Mouse (Mus musculus): ENCODE data around the gene Map2. TPM values are rescaled to one million over a fixed set of nuclear protein-coding genes. Genes with fewer than 3 reads are reported as not detected.

Map2 gene
- polyA plus RNA-seq, 2 experiments = 12.5 to 20.4 TPM

DNA sequence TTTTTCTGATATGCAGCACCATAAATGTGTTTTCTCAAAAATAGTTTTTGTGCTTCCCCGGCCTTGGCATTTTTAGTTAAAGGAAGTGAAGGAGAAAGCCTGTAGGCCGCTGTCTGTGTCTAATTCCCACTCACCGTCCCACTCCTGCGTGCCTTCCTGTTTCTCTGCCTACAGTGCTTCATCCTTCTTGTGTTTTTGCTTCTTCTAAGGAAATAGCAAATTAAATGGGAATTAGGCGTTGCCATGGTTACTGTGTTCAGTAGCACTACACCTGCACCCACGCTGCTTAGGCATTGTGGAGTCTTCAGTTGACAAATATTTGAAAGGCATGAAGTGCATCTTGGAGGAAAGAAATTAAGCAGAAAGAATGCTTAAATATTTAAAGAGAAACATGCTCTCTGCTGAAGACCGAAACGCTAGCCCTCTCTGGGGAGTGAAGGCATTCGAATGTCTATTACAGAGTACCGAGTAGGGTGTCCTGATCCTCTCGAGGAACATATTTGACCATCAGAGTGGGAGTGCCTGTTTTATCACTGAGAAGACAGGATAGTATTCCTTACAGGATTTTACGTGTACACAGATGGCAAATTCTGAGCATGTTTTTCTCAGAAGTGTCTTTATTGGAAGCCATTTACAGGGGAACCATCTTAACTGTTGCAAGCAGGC is 12.1 kb downstream of the Map2 start:
- H3K4me2 ChIP-seq (replicated peaks; ENCODE audit: low read depth, low read length, severe bottlenecking) = no peak overlapping the region
- DNase-seq (ENCODE audit: low spot score) (no peak), ATAC-seq (ENCODE audit: low FRiP score, low read depth) (no peak)

GRCm38 (mm10) chr1:66192401-66192800 is 17.3 kb downstream of the Map2 start:
- ATAC-seq (ENCODE audit: low FRiP score, low read depth) = no peak
- WGBS = 100% methylated on average over 1 of the region's 1 CpGs
- H3K4me3 ChIP-seq (replicated peaks; ENCODE audit: low read length) = no peak overlapping the region

More for the DNA sequence above, 12.1 kb downstream of the Map2 start:
- Histone ChIP-seq H3K27ac (replicated peaks; ENCODE audit: low read depth, low read length) (no peak overlapping the region), H3K4me3 (replicated peaks; ENCODE audit: low read length) (no peak overlapping the region), H3K27me3 (ENCODE audit: control insufficient read depth, insufficient read depth, low read length) (no peaks in the 10 kb centered on the region), H3K9ac (ENCODE audit: low read depth, low read length, severe bottlenecking) (no peak overlapping the region), H3K4me1 (ENCODE audit: control insufficient read depth, insufficient read depth, low read length) (no peaks in the 10 kb centered on the region; the same call in 1 of the 2 replicates), H3K36me3 (ENCODE audit: control insufficient read depth, insufficient read depth, low read length) (no peaks in the 10 kb centered on the region), H3K9me3 (ENCODE audit: control insufficient read depth, low read length) (no peaks in the 10 kb centered on the region)
- 54% methylated on average over 12 of the region's 12 CpGs for WGBS
- no peak for TF ChIP-seq POLR2A (IDR thresholded peaks at IDR 0.05; ENCODE audit: borderline replicate concordance, extremely low read depth, insufficient read depth, insufficient read length)

DNA sequence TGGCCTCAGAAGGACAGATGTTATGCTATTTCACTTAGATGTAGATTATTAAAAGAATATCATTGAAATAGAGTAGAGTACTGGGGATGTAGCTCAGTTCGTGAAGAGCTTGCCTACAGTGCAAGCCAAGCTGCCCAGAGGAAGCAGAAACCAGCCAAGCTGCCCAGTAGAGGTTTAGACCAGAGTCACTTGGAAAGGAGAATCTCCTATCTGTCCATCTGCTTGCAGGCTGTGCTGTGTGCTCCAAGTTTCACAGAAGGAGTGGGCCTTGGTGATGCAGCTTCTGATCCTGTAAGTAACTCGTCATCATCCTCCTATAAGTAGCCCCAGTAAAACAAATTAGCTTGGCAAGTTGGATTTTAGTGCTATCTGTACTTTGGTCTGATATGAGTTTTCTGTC is 17.8 kb downstream of the Map2 start:
- no peak for DNase-seq (ENCODE audit: low spot score)
- Histone ChIP-seq H3K4me1 (ENCODE audit: control insufficient read depth, insufficient read depth, low read length) (no peaks in the 10 kb centered on the region), H3K4me3 (replicated peaks; ENCODE audit: low read length) (no peak overlapping the region), H3K9me3 (ENCODE audit: control insufficient read depth, low read length) (no peaks in the 10 kb centered on the region), H3K27ac (replicated peaks; ENCODE audit: low read depth, low read length) (no peak overlapping the region), H3K36me3 (ENCODE audit: control insufficient read depth, insufficient read depth, low read length) (no peaks in the 10 kb centered on the region), H3K27me3 (ENCODE audit: control insufficient read depth, insufficient read depth, low read length) (no peaks in the 10 kb centered on the region), H3K9ac (ENCODE audit: low read depth, low read length, severe bottlenecking) (no peak overlapping the region), H3K4me2 (replicated peaks; ENCODE audit: low read depth, low read length, severe bottlenecking) (no peak overlapping the region)
- 74% methylated on average over 2 of the region's 2 CpGs for WGBS
- no peak for TF ChIP-seq POLR2A (IDR thresholded peaks at IDR 0.05; ENCODE audit: borderline replicate concordance, extremely low read depth, insufficient read depth, insufficient read length)
- no peak for ATAC-seq (ENCODE audit: low FRiP score, low read depth)

More at GRCm38 (mm10) chr1:66192401-66192800, 17.3 kb downstream of the Map2 start:
- no peak for DNase-seq (ENCODE audit: low spot score)
- Histone ChIP-seq H3K36me3 (ENCODE audit: control insufficient read depth, insufficient read depth, low read length) (no peaks in the 10 kb centered on the region), H3K9me3 (ENCODE audit: control insufficient read depth, low read length) (no peaks in the 10 kb centered on the region), H3K9ac (ENCODE audit: low read depth, low read length, severe bottlenecking) (no peak overlapping the region), H3K4me1 (ENCODE audit: control insufficient read depth, insufficient read depth, low read length) (no peaks in the 10 kb centered on the region), H3K27me3 (ENCODE audit: control insufficient read depth, insufficient read depth, low read length) (no peaks in the 10 kb centered on the region), H3K27ac (replicated peaks; ENCODE audit: low read depth, low read length) (no peak overlapping the region), H3K4me2 (replicated peaks; ENCODE audit: low read depth, low read length, severe bottlenecking) (no peak overlapping the region)
- no peak for TF ChIP-seq POLR2A (IDR thresholded peaks at IDR 0.05; ENCODE audit: borderline replicate concordance, extremely low read depth, insufficient read depth, insufficient read length)

GRCm38 (mm10) chr1:66195040-66195726 is 20.1 kb downstream of the Map2 start:
- Histone ChIP-seq H3K4me1 (ENCODE audit: control insufficient read depth, insufficient read depth, low read length) (no peaks in the 10 kb centered on the region), H3K9ac (ENCODE audit: low read depth, low read length, severe bottlenecking) (no peak overlapping the region), H3K27ac (replicated peaks; ENCODE audit: low read depth, low read length) (no peak overlapping the region), H3K27me3 (ENCODE audit: control insufficient read depth, insufficient read depth, low read length) (no peaks in the 10 kb centered on the region), H3K36me3 (ENCODE audit: control insufficient read depth, insufficient read depth, low read length) (no peaks in the 10 kb centered on the region), H3K4me2 (replicated peaks; ENCODE audit: low read depth, low read length, severe bottlenecking) (no peak overlapping the region), H3K4me3 (replicated peaks; ENCODE audit: low read length) (no peak overlapping the region), H3K9me3 (ENCODE audit: control insufficient read depth, low read length) (no peaks in the 10 kb centered on the region)
- ATAC-seq (ENCODE audit: low FRiP score, low read depth) (no peak), DNase-seq (ENCODE audit: low spot score) (no peak)
- 83% methylated on average over 13 of the region's 13 CpGs for WGBS
- no peak for TF ChIP-seq POLR2A (IDR thresholded peaks at IDR 0.05; ENCODE audit: borderline replicate concordance, extremely low read depth, insufficient read depth, insufficient read length)

- Histone ChIP-seq H3K9me3 (ENCODE audit: control insufficient read depth, low read length) (no peaks in the 10 kb centered on the region), H3K27me3 (ENCODE audit: control insufficient read depth, insufficient read depth, low read length) (no peaks in the 10 kb centered on the region), H3K4me3 (replicated peaks; ENCODE audit: low read length) (no peak overlapping the region), H3K9ac (ENCODE audit: low read depth, low read length, severe bottlenecking) (no peak overlapping the region), H3K4me2 (replicated peaks; ENCODE audit: low read depth, low read length, severe bottlenecking) (no peak overlapping the region), H3K36me3 (ENCODE audit: control insufficient read depth, insufficient read depth, low read length) (no peaks in the 10 kb centered on the region), H3K27ac (replicated peaks; ENCODE audit: low read depth, low read length) (no peak overlapping the region), H3K4me1 (ENCODE audit: control insufficient read depth, insufficient read depth, low read length) (no peaks in the 10 kb centered on the region)
- no peak for ATAC-seq (ENCODE audit: low FRiP score, low read depth)
- WGBS = 85% methylated on average over 4 of the region's 4 CpGs
- no peak for TF ChIP-seq POLR2A (IDR thresholded peaks at IDR 0.05; ENCODE audit: borderline replicate concordance, extremely low read depth, insufficient read depth, insufficient read length)
- DNase-seq (ENCODE audit: low spot score) = no peak
These were observed 21.2 kb downstream of the Map2 start for GRCm38 (mm10) chr1:66196240-66196639.
